Mouse (Mus musculus): ENCODE data around the gene Gas2.

Gas2 gene

GRCm38 (mm10) chr7:51967581-51967980 lies 105.8 kb downstream of the Gas2 start:
- DNase-seq (ENCODE audit: low spot score): no peak

- no peak for DNase-seq (ENCODE audit: low spot score)
These were observed 107.6 kb downstream of the Gas2 start for GRCm38 (mm10) chr7:51969379-51969778.

- DNase-seq (ENCODE audit: low spot score): peak; percentile 30
These were observed 110.5 kb downstream of the Gas2 start for GRCm38 (mm10) chr7:51972252-51972855.

GRCm38 (mm10) chr7:51973091-51973490 lies 111.3 kb downstream of the Gas2 start:
- no peak for DNase-seq (ENCODE audit: low spot score)

DNA sequence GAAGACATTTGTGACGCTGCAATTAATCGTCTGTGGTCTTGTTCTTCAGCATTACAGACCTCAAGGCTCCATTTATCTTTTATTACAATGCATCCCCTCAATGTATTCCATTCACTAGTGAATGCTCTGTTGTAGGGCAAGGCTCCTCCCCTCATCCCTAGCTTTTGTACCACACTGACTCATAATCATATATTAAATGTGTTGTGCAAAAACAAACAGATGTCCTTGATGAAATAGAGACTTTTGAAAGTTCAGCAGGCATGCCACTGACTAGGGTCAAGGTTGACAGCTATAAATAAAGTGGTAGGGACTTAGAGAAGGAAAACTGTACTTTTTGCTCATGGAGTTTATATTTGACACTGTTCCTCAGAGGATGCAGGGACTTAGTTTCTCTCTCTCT lies 111.7 kb downstream of the Gas2 start:
- no peak for DNase-seq (ENCODE audit: low spot score)

GRCm38 (mm10) chr7:51975181-51975580 lies 113.4 kb downstream of the Gas2 start:
- DNase-seq (ENCODE audit: low spot score): no peak

DNA sequence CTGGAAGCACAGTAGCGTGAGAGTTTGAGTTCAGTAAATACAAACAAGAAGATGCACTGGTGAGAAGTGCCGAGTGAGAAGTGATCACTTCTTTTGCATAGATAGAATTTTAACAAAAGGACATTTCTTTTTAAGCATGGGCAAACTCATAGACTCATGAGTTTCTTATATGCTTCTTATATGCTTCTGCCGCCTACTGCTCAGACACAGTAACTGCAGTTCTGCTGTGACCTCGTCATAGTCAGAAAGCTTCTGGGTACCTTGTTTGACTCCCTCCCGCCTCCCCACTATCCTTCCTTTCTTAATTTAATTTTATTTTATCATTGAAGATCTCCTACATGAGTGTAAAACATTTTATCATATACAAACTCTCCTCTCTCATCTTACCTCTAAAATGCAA lies 117.5 kb downstream of the Gas2 start:
- DNase-seq (ENCODE audit: low spot score): no peak

DNA sequence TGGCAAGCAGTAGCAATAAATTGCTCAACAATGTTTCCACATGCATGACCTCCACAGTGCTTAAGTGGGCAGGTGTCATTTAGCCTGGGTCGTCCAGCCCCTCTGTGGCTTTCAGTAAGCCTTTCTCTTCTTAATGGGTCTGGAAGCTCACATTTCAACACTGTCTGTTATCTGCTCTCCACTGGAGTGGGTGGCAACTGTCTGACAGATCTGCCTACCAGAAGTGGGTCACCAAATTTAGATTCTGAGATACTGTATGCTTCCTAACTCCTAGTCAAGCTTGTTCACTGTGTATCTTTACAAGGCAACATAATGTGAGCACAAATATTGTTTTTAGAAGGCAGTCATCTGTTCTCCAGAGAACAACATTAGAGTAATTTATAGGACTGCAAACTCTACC lies 120.5 kb downstream of the Gas2 start:
- no peak for DNase-seq (ENCODE audit: low spot score)

- no peak for DNase-seq (ENCODE audit: low spot score)
These were observed 123.9 kb downstream of the Gas2 start for GRCm38 (mm10) chr7:51985763-51986162.

DNA sequence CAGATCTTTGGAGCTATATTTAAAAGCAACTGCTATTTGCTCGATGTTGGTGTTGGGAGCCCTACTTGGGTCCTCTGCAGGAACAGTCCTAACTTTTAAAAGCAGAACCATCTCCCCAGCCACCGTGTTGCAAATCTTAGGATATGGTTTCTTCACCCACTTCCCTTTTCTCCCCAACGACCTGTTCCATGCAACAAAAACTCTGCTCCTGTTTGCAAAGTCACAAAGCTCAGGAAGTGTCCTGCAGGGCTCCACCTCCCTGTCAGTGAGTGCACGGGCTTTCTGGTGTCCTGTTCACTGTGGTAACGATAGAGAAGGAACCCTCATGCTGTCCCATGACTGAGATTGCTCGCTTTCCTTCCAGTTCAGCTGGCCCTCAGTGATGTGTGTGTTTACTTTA lies 125.1 kb downstream of the Gas2 start:
- DNase-seq (ENCODE audit: low spot score): no peak

DNA sequence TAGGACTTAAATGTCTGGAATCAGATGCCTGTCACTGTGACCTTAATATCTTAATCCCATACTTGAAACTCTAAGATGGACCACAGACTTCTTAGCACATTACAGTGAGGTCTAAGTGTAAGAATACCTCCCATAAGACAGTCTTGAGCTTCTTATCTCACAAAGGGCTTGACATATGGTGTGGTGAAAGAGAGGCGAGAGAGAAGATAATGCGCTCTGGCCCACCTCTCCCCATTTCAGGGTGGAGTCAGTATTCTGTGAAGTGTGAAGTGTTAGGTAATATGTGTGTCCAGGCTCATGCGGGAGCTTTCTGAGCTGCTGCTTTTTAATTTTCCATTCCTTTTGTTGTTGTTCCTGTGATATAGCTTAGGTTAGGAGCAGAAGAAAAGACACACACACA lies 129.2 kb downstream of the Gas2 start:
- DNase-seq (ENCODE audit: low spot score): no peak

DNA sequence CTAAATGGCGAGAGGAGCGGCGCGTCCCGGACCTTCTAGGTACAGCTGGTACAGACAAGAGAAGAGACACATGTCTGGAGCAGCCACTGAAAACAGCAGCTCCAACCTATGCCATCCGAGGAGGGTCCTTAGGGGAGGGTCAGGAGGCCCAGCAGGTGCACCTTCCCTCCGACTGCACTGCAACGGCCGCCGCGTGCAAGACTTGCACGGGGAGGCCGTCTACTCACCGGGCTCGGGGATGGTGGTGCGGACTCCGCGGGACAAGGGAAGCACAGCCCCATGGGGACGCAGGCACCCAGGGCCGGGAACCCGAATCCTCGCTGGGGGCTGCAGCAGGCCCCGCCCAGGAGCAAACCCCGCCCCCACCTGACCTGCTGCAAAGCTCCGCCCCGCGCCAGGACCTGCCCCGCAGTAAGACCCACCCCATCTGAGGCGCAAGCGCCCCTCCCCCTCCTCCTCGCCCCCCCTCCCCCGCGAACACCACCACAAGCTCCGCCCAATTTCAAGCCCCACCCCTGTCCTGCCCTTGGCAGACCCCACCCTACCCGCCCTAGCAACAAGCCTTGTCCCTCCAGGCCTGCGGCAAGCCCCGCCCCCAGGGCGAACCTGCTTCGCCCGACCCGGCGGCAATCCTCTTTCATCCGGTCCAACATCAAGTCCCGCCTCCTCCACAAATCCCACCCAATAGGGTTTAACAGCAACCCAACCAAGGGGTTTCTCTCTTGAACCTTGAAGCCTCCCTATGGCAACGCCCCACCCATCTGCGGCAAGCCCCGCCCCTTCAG lies 143.9 kb downstream of the Gas2 start, which contains the start of gene Svip:
TSS of gene Svip (minus strand) at position 508 of the 785 bp plus-strand sequence.
- peak; percentile 71 for DNase-seq (ENCODE audit: low spot score)

DNA sequence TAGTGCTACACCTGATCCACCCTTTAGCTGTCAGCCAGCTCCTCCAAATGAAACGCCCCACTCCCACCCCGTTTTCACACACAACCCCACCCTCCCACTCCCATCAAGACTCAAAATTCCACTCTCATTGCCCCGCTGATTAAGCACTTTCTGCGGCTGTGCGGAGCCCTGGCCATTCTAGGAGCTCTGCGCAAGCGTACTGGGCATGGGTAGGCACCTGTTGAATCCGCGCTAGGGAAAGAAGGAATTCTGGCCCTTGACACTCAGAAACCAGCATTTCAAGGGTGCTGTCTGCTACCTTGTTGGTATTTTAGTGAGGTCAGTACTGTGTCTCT lies 144.4 kb downstream of the Gas2 start:
- DNase-seq (ENCODE audit: low spot score): no peak

DNA sequence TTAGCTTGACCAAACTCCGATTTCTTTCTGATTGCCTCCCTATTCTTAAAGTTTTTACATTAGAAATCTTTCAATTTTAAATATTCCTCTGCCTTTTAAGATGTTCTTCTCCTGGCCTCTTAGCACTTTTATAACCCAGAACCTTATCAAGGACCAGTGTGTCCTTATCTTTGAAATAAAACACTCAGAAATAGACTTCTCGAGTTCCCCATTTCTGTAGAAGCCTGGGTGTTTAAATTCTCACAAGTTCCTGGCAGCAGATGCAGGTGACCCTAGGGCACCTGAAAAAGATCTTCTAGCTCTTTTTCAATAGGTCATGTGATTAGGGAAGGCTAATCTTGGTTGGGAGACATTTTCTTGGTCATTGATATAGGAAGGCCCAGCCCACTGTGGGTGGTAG lies 145.3 kb downstream of the Gas2 start:
- DNase-seq (ENCODE audit: low spot score): no peak

DNA sequence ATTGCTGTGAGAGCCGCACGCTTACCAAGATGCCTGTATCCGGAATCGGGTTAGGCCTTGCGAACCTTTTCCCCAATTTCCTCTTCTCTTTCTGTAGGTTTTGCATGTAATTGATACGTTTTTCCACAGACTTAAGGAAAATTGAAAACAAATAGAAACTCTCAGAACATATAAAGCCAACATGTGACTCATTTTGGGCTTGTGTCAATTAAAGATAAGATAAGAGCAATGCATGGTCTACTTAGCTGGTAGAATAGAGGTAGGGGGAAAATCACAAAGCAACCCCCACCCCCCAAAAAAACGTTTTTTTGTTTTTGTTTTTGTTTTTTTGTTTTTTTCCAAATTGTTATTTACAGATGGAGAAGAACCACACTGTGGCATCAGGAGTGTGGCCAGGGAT lies 151.6 kb downstream of the Gas2 start:
- DNase-seq (ENCODE audit: low spot score): no peak

GRCm38 (mm10) chr7:52015180-52015579 lies 153.4 kb downstream of the Gas2 start:
- DNase-seq (ENCODE audit: low spot score): no peak

GRCm38 (mm10) chr7:52015628-52016027 lies 153.8 kb downstream of the Gas2 start, which contains the start of gene 1700015G11Rik:
Gene 1700015G11Rik (minus strand): TSS chr7:52015728.
- no peak for DNase-seq (ENCODE audit: low spot score)

DNA sequence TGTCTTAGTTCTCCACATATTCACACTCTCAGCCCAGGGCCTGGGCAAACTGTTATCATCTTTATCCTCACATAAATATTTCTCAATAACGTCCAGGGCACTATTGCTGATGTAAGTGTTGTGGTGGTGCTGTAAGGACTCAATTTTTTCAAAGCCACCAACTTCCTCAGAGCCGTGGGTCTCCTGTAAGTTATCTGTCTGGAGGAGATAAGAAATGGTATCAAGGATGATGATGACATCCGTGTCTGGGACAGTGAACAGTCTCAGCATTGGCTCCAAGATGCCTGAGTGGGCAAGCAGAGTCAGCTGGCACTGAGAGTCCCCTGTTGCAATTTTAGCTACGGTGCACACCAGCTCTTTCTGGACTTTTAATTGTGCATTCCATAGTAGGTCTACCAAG lies 160.2 kb downstream of the Gas2 start:
- DNase-seq (ENCODE audit: low spot score): no peak

GRCm38 (mm10) chr7:52024050-52024626 lies 162.3 kb downstream of the Gas2 start:
- no peak for DNase-seq (ENCODE audit: low spot score)

GRCm38 (mm10) chr7:52037600-52038582 lies 176.1 kb downstream of the Gas2 start:
- DNase-seq (ENCODE audit: low spot score): peak; percentile 28

Measured in ovary, postnatal 14 days (tissue).